Mouse (Mus musculus): Measurements from ENCODE around the gene Hfe.
A peak's percentile ranks its signal among the peaks of the same experiment; 100 is the strongest.
"Not testable (repeated sequence)": the region's sequence is repeated elsewhere in the genome, so short reads cannot be mapped to it uniquely, and the experiment has no call there.

The Hfe gene

DNA sequence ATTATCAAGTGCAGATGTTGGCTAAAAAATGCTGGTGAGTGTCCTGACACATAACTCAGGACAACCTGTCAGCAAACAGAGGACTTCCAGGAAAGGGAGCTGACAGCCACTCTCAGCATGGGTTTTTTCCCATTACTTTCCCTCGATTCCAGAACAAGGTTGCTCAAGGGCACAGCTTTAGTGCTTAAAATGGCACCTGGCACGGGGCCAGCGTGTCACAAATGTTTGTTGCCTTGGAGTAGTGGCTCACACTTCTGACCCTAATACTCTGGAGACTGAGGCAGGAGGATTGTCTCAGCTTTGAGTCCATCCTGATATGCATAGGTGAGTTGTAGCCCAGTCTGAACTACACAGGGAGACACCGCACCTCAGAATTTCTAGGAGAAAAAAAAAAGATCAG, 2.0 kb downstream of the Hfe start:
- no peak for DNase-seq

DNA sequence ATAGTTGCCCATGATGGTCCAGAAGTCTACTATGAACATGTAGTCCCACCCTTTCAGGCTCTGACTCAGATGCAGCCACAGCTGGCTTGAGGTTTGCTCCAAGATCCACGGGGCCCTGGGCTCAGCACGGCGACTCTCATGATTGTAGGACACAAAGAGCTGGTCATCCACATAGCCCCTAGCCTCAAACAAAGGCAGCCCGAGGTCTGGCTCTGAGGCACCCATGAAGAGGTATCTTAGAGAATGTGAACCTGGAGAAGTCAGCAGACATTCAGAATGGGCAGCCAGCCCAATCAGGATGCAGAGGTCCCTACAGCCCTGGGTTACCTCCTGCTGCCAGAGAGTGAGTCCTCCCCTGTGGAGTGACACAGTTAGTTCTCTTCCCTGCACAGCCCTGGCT, 2.6 kb downstream of the Hfe start:
- no peak for DNase-seq

DNA sequence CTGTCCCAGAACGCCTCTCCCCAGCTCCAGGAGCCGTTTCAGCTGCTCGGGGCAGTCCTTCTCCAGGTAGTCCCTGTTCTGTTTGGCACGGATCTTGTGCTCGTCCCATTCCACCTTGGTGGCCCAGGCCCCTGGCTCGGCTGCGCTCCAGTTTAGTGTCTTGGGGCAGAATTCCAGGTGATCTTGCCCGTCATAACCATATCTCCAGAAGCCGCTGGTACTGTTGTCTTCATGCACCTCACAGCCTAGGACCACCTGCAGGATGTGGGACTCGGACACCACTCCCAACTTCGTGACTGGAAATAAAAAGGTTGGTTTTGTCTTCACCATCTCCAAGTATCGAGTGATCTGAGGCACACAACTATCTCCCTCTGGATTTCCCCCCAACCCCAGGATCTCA, 3.9 kb downstream of the Hfe start:
- DNase-seq: no peak

DNA sequence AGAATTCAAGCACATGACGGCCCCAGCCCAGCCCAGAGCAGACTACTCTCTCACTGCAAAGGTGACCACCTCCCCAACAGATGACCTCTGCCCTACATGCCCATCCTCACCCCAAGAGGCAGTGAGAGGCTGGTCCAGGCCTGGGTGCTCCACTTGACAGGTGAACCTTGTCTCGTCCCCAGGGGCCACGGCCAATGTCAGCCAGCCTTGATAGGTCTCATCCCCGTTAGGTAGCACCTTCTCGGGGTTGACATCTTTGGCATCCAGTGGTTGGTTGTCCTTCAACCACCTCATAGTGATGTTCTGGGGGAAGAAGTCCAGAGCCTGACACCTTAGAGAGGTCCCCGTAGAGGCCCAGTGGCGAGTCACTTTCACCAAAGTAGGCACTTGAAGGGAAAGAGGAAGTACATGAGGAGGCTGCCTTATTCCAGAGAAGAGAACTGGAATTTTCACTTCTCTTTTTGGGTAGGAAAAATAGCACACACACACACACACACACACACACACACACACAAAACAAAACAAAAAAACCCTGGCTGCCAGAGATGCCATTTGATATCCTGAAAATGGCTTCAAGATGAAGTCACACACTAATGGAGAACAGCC, 4.8 kb downstream of the Hfe start:
- no peak for DNase-seq

DNA sequence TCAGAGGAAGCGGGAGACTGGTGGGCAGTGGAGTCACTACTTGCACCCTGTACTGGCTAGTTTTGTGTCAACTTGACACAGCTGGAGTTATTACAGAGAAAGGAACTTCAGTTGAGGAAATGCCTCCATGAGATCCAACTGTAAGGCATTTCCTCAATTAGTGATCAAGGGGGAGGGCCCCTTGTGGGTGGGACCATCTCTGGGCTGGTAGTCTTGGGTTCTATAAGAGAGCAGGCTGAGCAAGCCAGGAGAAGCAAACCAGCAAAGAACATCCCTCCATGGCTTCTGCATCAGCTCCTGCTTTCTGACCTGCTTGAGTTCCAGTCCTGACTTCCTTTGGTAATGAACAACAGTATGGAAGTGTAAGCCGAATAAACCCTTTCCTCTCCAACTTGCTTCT, 7.9 kb downstream of the Hfe start:
- DNase-seq: not testable (repeated sequence)

DNA sequence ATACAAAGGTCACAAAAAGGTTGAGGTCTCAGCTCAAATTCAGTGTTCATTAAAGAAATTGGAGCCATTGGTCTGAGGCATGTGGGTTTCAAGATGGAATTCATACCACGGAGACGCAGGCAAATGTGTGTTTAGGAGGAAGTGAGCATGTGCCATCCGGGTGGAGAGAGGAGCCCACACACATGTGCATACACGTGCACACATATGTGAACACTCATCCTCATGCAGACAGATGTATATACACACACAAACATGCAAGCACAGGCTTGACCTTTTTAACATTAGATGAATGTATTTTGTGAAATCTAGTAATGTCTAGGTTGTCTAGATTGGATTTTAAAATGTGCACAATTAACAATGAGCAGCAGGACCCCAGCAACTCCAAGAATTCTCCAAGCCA, 8.4 kb downstream of the Hfe start:
- DNase-seq: no peak

DNA sequence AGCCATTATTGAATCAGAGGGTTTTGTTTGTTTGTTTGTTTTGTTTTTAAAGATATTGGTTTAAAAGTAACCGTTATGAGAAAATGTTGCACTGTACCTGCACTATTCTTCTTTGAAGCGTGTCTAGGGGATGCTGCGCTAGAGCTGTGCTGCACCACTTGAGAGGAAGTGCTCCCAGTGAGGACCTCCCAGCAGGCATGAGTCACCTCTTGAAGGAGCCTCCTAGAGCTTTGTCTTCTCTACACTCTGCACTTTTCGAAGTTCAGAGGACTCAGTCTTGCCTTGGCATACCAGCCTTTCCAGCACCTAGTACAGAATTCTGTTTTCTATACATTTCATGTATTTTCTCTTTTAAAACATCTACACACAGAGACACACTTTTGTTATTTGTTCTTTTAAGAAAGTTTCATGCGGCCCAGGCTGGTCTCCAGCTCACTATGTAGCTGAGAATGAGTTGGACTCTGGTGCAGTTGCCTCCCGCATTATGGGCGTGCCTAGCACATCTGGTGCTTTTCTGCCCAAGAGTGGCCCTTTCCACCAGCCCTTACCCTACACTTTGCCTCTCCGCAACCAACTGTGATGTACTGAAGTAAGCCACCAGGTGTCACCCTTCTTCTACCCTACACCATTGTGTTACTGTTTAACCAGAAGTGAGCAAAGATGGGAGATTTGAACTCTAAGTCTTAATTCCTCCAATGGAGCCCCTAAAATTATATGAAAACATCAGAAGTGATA, 9.7 kb downstream of the Hfe start:
- peak; percentile 84 for DNase-seq

DNA sequence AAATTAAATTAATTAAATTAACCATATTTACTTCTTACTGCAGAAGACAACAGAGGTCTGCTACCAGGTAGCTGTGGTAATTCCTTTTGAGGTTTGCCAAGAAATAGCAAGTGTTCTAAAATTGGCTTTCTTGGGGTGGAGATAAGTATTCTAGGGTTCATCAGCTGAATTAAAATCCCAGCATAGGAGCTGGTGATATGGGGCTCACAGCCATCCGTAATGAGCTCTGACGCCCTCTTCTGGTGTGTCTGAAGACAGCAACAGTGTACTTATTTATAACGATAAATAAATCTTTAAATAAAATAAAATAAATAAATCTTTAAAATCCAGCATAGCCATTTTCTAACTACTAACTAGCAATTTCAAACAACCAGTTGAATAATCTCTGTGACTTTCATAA, 10.9 kb downstream of the Hfe start:
- no peak for DNase-seq

DNA sequence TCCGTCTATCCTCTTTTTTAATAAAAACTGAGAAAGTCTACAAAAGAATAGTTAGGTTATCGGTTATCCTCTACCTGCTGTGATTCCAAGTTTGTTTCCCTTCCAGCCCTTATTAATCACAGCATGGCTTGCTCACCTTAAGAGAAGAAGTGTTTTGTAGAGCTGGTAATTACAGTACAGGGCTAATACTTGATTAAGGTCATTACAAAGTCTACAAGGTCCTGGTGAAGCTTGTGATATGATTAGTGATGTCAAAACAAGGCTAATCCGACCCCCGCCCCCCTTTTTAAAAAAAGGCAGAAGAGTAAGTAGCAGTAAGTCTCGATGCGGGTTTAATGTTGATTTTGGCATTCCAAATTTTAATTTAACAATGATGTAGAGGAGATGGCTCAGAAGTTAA, 11.7 kb downstream of the Hfe start:
- no peak for DNase-seq

DNA sequence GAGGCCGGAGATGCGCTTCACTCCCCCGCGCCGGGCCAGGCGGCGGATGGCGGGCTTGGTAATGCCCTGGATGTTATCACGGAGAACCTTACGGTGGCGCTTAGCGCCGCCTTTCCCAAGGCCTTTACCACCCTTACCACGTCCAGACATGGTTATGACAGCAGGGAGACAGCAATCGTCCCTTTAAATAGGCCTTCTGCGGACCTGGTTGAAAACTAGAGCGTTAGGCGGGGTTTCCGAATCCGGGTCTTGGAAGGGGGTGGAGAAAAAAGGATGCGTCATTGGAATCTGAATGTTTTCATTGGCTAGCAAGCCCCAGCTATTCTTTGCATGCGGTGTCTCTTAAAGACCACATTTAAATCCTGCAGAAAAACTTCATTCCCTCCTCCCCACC, 12.4 kb downstream of the Hfe start, which contains the start of gene Hist1h4c:
Gene Hist1h4c (minus strand): TSS at position 155 of the 394 bp plus-strand sequence.
- DNase-seq: peak; percentile 100

DNA sequence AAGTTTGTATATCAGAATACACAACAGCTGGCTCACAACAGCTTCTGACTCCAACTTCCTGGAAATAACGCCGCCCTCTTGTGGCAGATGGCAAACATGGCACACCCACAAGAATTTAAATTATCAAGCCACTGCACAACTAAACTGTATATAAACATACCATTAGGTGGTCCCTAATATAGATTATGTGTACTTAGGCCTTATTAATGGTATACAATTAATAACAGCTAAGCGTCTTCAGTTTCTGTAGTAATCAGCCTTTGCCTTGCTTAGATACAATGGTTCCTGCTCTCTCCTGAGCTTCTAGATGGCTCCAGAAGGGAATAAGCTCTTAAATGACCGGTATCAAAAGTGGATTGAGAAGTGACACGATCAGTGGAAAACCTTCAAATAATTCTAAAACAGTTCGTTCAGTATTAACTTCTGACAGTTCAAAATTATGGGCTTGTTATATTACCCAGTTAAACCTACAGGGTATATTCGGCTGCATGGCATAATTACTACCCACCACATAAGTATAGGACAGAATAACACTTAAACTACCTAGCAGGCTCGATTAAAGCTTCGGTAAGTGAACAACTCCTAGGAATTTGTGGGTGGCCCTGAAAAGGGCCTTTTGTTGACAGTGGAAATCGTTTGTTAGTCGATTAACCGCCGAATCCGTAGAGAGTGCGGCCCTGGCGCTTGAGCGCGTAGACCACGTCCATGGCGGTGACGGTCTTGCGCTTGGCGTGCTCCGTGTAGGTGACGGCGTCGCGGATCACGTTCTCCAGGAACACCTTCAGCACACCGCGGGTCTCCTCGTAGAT, 13.0 kb downstream of the Hfe start:
- DNase-seq: peak; percentile 75

DNA sequence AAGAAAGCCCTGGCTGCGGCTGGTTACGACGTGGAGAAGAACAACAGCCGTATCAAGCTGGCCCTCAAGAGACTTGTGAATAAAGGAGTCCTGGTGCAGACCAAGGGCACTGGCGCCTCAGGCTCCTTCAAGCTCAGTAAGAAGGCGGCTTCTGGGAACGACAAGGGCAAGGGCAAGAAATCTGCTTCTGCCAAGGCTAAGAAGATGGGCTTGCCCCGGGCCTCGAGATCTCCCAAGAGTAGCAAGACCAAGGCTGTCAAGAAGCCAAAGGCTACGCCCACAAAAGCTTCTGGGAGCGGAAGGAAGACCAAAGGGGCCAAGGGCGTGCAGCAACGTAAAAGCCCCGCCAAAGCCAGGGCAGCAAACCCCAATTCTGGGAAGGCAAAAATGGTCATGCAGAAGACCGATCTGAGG, 14.6 kb downstream of the Hfe start:
- no peak for DNase-seq

DNA sequence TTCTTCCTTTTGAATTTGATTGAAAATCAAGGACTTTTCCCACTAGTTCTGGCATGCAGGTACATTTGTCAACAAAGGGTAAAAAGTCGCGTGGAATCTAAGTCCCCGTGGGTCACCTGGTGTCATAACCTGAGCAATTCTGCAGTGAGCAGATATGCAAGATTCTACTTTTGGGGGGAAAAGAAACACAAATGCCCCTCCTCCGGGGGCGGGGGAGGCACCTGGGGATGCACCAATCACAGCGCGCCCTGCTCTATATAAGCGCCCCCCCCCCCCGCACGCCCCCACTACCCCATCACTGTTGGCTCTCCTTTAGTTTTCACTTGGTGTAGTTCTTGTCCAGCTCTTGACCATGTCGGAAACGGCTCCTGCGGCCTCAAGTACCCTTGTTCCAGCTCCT, 15.1 kb downstream of the Hfe start, which contains the start of gene Hist1h1t:
Gene Hist1h1t (plus strand): TSS at position 301 of the 400 bp plus-strand sequence.
- no peak for DNase-seq

DNA sequence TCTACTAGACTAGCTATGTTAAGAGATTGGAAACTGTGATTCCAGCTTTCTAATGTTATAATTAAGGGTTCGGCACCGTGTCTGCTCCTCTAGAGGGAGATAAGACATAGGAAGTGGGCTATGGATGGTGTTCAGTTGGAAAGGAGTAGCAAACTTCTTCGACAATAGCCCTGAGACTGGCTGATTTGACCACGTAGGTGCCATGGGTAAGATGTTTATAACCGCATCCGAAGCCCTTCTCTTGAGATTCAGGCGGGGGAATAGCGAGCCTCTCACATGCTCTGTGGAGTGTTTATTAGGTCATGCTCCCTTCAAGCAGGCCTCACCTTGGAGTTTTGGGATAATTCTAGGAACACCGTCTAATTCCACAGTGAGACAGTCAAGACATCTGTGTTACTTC, 15.7 kb downstream of the Hfe start:
- DNase-seq: no peak

DNA sequence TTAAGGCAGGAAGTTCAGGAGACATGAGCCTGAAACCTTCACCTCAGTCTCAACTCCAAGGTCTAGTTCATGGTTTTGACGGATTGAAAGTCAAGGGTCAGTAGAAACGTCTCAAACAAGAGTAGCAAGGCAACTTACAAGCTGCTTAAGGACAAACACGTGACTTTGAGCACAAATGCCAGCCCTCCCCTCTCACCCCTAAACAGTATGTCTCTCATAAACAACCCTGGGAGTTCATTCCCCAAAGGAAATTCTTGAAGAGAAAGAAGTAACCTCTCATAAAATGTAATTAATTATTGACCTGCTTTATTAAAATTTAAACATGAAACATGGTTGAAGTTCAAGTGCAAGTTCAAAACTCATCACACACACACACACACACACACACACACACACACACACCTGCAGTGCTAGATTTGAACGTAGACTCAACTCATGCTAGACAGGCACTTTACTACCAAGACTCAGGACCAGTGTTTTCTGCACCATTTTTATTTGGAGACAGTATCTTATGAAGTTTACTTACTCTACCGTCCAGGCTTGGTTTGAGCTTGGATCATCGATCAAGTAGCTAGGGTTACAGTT, 16.7 kb downstream of the Hfe start:
- DNase-seq: no peak

DNA sequence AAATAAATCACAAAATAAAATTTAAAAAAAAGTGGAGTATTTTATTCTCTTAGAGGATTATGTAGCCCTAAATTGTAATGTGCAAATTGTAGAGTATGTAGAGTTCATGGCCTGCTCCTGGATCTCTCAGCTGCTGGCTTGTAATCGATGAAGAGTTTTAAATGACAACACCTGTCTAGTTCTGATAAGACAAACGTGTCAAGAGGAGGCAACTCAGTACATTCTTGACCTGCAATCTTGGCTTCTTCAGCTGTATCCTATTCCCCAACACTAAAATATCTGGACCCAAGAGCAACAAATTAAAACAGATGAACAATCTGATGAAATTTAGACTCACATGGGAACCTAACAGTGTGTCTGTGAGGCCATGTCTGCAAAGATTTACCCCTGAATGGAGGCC, 21.2 kb downstream of the Hfe start:
- DNase-seq: no peak

DNA sequence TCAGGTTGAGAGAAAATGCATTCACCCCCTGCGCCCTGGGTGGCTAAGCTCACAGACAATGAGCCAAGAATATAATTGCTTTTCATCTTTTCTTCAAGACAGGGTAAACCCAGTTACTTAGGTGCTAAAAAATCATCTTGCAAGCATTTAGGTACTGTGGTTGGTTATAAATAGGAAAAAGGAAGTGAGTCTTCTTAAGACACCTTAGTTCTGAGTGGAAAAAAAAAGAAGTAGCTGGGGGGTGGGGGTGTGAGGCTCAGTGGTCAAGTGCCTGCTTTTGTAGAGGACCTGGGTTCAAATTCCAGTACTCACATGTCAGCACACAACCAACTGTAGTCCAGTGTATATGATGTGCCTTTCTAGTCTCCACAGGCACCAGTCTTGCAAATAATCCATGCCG, 21.7 kb downstream of the Hfe start:
- DNase-seq: no peak

DNA sequence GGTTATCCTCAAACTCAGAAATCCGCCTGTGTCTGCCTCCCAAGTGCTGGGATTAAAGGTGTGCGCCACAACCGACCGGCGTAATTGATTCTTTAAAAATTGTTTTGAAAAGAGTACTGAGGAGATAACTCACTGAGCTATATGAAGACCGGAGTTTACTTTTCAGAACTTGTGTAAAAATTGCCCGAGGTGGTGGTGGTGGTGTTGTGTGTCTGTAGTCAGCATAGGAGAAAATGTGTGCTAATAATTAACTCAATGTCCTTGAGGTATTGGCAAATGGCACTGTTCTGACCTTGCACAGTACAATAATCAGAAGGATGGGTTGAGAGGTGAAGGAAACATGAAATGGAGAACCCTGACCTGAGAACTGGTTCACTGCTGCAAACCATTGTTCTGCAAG, 22.7 kb downstream of the Hfe start:
- no peak for DNase-seq

DNA sequence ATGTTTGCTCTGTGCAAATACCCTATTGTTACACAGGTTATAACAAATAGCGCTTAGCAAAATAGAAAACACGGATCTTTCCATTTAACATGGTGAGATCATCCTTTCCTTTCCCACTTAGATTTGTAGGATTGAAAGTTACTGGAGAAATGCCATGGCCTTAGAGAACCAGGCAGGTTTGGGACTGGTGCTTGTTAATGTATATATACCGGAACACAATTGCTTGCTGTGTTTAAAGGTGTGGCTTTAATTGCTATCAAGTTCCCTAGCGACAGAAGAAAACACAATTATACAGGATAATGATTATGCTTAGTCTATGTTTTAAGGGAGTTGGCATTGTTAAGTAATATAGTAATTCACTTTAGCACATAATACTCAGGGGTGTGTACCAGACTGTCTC, 23.5 kb downstream of the Hfe start:
- DNase-seq: no peak

DNA sequence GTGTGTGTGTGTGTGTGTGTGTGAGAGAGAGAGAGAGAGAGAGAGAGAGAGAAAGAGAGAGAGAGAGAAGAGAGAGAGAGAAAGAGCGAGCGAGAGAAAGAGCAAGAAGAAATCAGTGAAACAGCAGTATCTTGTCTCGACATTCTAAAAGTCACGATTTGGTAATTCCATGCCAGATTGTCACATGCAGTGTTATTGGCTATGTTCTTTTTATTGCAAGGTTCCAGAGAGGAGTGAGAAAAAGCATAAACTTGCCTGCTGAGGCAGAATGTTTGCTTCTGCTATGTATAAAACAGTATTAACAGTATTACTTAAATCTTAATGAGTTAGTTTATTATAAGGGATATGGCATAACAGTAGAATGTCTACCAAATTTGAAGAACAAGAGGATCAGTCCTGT, 24.7 kb downstream of the Hfe start:
- DNase-seq: no peak

DNA sequence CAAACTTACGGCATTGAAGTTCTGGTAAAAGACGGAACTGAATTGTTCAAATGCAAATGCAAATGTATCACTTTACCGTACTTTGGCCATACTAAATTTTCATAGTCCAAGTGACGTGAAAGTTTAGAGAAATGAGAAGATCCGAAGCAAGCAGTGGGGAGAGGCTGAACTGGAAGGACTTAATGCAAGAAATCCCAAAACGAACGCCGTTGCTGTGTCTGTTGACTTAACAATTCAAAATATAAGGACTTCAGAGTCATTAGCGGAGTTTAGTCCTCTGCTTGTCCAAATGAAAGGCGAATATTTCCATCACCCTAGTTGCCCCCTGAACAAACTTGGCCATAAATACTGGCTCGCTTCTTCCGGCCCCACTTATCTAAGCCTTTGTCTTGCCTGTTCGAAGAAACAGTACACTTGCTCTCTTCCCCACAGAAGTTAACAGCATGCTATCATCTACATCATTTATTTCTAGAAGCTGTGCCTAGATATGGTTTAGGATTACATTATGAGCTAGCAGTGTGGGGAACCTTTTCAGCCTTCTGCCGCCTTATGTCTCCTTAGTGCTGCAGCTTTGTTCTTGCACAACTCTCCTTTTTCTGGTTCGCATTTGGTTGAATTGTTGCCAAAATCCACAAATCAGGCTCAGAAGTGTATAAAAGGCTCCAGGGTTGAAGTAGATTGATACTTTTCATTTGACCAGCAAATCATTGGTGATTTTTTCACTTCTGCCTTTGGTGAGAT, 25.4 kb downstream of the Hfe start:
- peak; percentile 30 for DNase-seq

DNA sequence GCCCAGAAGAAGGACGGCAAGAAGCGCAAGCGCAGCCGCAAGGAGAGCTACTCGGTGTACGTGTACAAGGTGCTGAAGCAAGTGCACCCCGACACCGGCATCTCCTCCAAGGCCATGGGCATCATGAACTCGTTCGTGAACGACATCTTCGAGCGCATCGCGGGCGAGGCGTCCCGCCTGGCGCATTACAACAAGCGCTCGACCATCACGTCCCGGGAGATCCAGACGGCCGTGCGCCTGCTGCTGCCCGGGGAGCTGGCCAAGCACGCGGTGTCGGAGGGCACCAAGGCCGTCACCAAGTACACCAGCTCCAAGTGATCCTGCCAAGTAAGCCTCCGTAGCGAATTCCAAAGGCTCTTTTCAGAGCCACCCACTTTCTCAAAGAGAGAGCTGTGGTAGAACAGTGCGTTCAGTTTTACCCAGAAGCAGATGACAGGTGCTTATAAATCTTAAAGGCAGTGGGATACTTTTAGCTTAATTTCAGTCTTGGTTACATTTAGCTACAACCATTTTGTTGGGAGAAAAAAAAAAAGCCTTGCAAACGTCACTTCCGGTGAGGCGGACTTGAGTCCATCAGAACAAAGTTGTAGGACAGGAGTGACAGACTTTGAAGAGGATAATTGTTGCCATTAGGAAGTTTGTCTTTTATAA, 26.2 kb downstream of the Hfe start:
- peak; percentile 52 for DNase-seq
